Mouse (Mus musculus) forebrain, embryonic 14.5 days (tissue): ENCODE results near the gene Aip. TPM values are rescaled to one million over a fixed set of nuclear protein-coding genes. Genes with fewer than 3 reads are reported as not detected.
"Not testable (repeated sequence)": the region's sequence is repeated elsewhere in the genome, so short reads cannot be mapped to it uniquely, and the experiment has no call there.

Source experiments
- ATAC-seq: fragments of 200-750 bp; cut with Nextera tagmentation; 2 replicates; pipeline ENCODE4 v1.8.0; 2017; ENCODE audit warnings: mild to moderate bottlenecking, moderate library complexity
- DNase-seq: peaks from one replicate; pipeline ENCODE4 v3.0.0-alpha.2; 2015; ENCODE audit warnings: low spot score
- H3K27ac ChIP-seq: fragments of 300-500 bp; sonication (generic); 2 replicates; pipeline ENCODE4 v1.5.1; 2014; ENCODE audit warnings: low read depth, mild to moderate bottlenecking, control low read depth, low read length, moderate library complexity
- H3K27me3 ChIP-seq: fragments of 300-500 bp; sonication (generic); replicated peaks from 2 replicates; pipeline ENCODE4 v1.6.1; 2014; ENCODE audit warnings: low read length, control low read depth, mixed read lengths; ENCODE audit not compliant: control insufficient read depth, insufficient read depth
- H3K36me3 ChIP-seq: fragments of 300-500 bp; sonication (generic); 2 replicates; pipeline ENCODE4 v1.6.1; 2014; ENCODE audit warnings: low read length, control low read depth; ENCODE audit not compliant: control insufficient read depth, insufficient read depth
- H3K4me1 ChIP-seq: fragments of 300-500 bp; sonication (generic); 2 replicates; pipeline ENCODE4 v1.6.1; 2014; ENCODE audit warnings: antibody characterized with exemption, low read length, control low read depth; ENCODE audit not compliant: control insufficient read depth, insufficient read depth
- H3K4me2 ChIP-seq: fragments of 300-500 bp; sonication (generic); 2 replicates; pipeline ENCODE4 v1.6.1; 2014; ENCODE audit warnings: mild to moderate bottlenecking, control low read depth, low read length
- H3K4me3 ChIP-seq: fragments of 300-500 bp; sonication (generic); 2 replicates; pipeline ENCODE4 v1.5.1; 2014; ENCODE audit warnings: low read depth, low read length, control low read depth
- H3K9ac ChIP-seq: fragments of 300-500 bp; sonication (generic); 2 replicates; pipeline ENCODE4 v1.6.1; 2014; ENCODE audit warnings: mild to moderate bottlenecking, low read length, control low read depth, moderate library complexity
- H3K9me3 ChIP-seq: fragments of 300-500 bp; sonication (generic); replicated peaks from 2 replicates; pipeline ENCODE4 v1.6.1; 2016; ENCODE audit warnings: low read length, control low read depth, mixed read lengths; ENCODE audit not compliant: control insufficient read depth
- WGBS: fragments of 180-500 bp; shearing (Covaris S2); extraction: QIAGEN DNeasy Blood & Tissue Kit; methylation state at CpG from one replicate; pipeline ENCODE4 v1.1.7; 2014; 5-methylcytosine and 5-hydroxymethylcytosine counted together
- polyA plus RNA-seq: library from polyadenylated mRNA; unstranded; fragments of >200 nt; fragmentation: Nextera tagmentation; extraction: Ambion mirVana; gene quantifications from 2 replicates; pipeline ENCODE4 v1.2.1, GENCODE M21; 2014

Aip gene
- polyA plus RNA-seq, 1 experiment from 2014 or later: 85.2 TPM

- 90% methylated on average over 5 of the region's 5 CpGs for WGBS
- Histone ChIP-seq H3K4me2 (no peak overlapping the region), H3K9me3 (no peaks in the 10 kb centered on the region), H3K9ac (no peak overlapping the region), H3K4me1 (peaks cover 9% of the 10 kb centered on the region), H3K27ac (no peak overlapping the region), H3K27me3 (no peaks in the 10 kb centered on the region), H3K36me3 (peaks cover 49% of the 10 kb centered on the region), H3K4me3 (no peak overlapping the region)
- ATAC-seq (no peak), DNase-seq (no peak)
Measured at GRCm38 (mm10) chr19:4131075-4131474, 5.4 kb upstream of the Aip start.

GRCm38 (mm10) chr19:4130106-4130505 lies 4.4 kb upstream of the Aip start:
- no peaks in the 10 kb centered on the region for H3K27me3 ChIP-seq
- no peaks in the 10 kb centered on the region for H3K9me3 ChIP-seq
- H3K4me3 ChIP-seq: no peak overlapping the region
- 88% methylated on average over 4 of the region's 4 CpGs for WGBS
- H3K4me1 ChIP-seq: peaks cover 9% of the 10 kb centered on the region
- no peak overlapping the region for H3K9ac ChIP-seq
- H3K4me2 ChIP-seq: no peak overlapping the region
- peaks cover 49% of the 10 kb centered on the region for H3K36me3 ChIP-seq
- no peak for ATAC-seq
- no peak for DNase-seq
- no peak overlapping the region for H3K27ac ChIP-seq

- DNase-seq: no peak
- WGBS: 96% methylated on average over 7 of the region's 7 CpGs
Measured at GRCm38 (mm10) chr19:4129462-4129861, 3.8 kb upstream of the Aip start.

DNA sequence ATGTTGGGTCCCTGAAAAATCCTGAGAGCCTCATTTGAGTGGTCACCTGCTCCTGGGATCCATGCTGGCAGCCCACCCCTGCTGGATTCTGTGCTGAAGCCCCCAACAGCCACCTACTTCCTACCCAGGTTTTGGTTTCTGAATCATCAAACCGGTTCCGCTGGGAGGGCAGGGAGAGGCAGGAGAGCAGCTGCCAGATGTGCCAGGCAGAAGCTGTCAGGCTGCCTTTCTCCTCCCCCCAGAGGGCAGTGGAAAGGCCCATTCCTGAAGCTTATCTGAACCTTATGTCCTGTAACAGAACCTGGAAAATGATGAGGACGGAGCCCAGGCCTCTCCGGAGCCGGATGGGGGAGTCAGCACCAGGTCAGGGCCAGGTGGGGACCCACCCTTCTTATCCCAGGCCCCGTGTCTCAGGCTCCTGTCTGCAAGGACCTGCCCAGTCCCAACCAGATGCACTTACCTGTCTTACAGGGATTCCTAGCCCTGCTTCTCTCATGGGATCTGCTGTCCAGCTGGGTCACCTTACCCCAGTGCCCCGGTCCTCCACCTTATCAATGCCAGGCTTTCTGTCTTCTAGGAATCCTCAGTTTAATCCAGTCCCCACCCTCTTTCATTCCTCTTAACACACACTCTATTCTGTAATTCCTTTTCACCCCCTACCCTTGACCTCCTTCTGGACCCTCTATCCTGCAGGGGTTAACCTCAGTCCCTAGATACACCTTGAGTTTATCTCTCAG lies 1.3 kb upstream of the Aip start:
- Histone ChIP-seq H3K4me1 (peaks cover 9% of the 10 kb centered on the region), H3K9ac (peak overlapping the region; percentile 85), H3K27ac (no peak overlapping the region), H3K4me2 (peak overlapping the region; percentile 82), H3K27me3 (no peaks in the 10 kb centered on the region), H3K4me3 (peak overlapping the region; percentile 76), H3K36me3 (peaks cover 34% of the 10 kb centered on the region), H3K9me3 (no peaks in the 10 kb centered on the region)
- ATAC-seq (no peak), DNase-seq (no peak)
- 76% methylated on average over 7 of the region's 7 CpGs for WGBS

More at GRCm38 (mm10) chr19:4129462-4129861, 3.8 kb upstream of the Aip start:
- H3K4me3 ChIP-seq: no peak overlapping the region
- no peak overlapping the region for H3K27ac ChIP-seq
- H3K9ac ChIP-seq: no peak overlapping the region
- H3K9me3 ChIP-seq: no peaks in the 10 kb centered on the region
- H3K4me2 ChIP-seq: no peak overlapping the region
- no peak for ATAC-seq
- no peaks in the 10 kb centered on the region for H3K27me3 ChIP-seq
- peaks cover 9% of the 10 kb centered on the region for H3K4me1 ChIP-seq
- H3K36me3 ChIP-seq: peaks cover 49% of the 10 kb centered on the region

- Histone ChIP-seq H3K4me3 (peak overlapping the region; percentile 76), H3K36me3 (peaks cover 26% of the 10 kb centered on the region), H3K9ac (peak overlapping the region; percentile 26; the same call in 1 of the 2 replicates), H3K4me1 (peaks cover 13% of the 10 kb centered on the region), H3K4me2 (peak overlapping the region; percentile 82)
- 11% methylated on average over 4 of the region's 4 CpGs for WGBS
- DNase-seq (peak; percentile 28), ATAC-seq (peak; percentile 27)
- H3K27me3 ChIP-seq, H3K9me3 ChIP-seq, H3K27ac ChIP-seq: not testable (repeated sequence)
Measured at GRCm38 (mm10) chr19:4125268-4125667, 390 bp downstream of the Aip start.

- Histone ChIP-seq H3K27me3 (no peaks in the 10 kb centered on the region), H3K36me3 (peaks cover 18% of the 10 kb centered on the region), H3K9ac (no peak overlapping the region), H3K4me3 (no peak overlapping the region), H3K4me2 (no peak overlapping the region), H3K27ac (no peak overlapping the region), H3K9me3 (no peaks in the 10 kb centered on the region), H3K4me1 (peaks cover 13% of the 10 kb centered on the region)
- DNase-seq (no peak), ATAC-seq (no peak)
- WGBS: 84% methylated on average over 4 of the region's 4 CpGs
Measured at GRCm38 (mm10) chr19:4124432-4124831, 1.2 kb downstream of the Aip start.

GRCm38 (mm10) chr19:4122411-4123370 lies 3.0 kb downstream of the Aip start:
- no peak for ATAC-seq
- H3K9me3 ChIP-seq: no peaks in the 10 kb centered on the region
- H3K4me3 ChIP-seq: no peak overlapping the region
- DNase-seq: no peak
- no peak overlapping the region for H3K9ac ChIP-seq
- H3K4me2 ChIP-seq: no peak overlapping the region
- no peak overlapping the region for H3K27ac ChIP-seq
- WGBS: 82% methylated on average over 7 of the region's 7 CpGs
- H3K4me1 ChIP-seq: peaks cover 13% of the 10 kb centered on the region
- no peaks in the 10 kb centered on the region for H3K27me3 ChIP-seq
- H3K36me3 ChIP-seq: peaks cover 9% of the 10 kb centered on the region; the same call in 1 of the 2 replicates

GRCm38 (mm10) chr19:4121896-4122295 lies 3.8 kb downstream of the Aip start:
- not testable (repeated sequence) for H3K27ac ChIP-seq, ATAC-seq, H3K9ac ChIP-seq, H3K27me3 ChIP-seq, DNase-seq, H3K4me3 ChIP-seq, H3K9me3 ChIP-seq
- H3K4me2 ChIP-seq: 0 out of 2 replicates have a peak overlapping the region, but pooled peaks have one; percentile 10
- H3K36me3 ChIP-seq: peaks cover 14% of the 10 kb centered on the region
- WGBS: 61% methylated on average over 6 of the region's 6 CpGs
- H3K4me1 ChIP-seq: peaks cover 10% of the 10 kb centered on the region
